Mouse (Mus musculus): ENCODE measurements around the gene 4930524J08Rik.

DNA sequence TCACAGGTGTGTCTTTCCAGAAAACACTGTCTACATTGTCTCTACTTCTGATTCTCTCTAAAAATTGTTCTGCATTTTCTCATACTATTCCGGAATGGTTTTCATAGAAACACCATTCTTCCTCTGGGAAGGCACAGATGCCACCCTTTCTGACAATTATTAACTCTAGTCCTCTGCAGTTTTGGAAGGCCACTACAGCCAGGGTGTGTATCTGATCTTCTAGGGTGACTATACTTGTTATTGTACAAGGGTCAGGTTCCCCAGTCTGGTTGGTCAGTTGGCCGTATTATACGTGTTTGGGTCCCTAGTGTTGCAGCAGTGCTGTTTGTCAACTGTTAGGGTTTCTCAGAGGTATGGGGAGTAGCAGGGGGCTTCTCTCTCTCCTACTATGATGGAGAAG lies 15.8 kb downstream of the 4930524J08Rik start:
- TF ChIP-seq BHLHE40 (IDR thresholded peaks at IDR 0.05; ENCODE audit: low read depth, low read length) = no peak
- TF ChIP-seq EP300 (IDR thresholded peaks at IDR 0.05; ENCODE audit: low read length) = no peak
- no peak for TF ChIP-seq USF1 (IDR thresholded peaks at IDR 0.05; ENCODE audit: low read depth, low read length)
- no peak for TF ChIP-seq ELF1 (IDR thresholded peaks at IDR 0.05; ENCODE audit: low read depth, low read length)
- no peak for TF ChIP-seq CTCF (conservative IDR thresholded peaks at IDR 0.05 in 1 of 2, IDR thresholded peaks at IDR 0.05 in 1 of 2; ENCODE audit: low read depth in 2 of 2, low read length in 2 of 2)
- TF ChIP-seq POLR2A (IDR thresholded peaks at IDR 0.05; ENCODE audit: low read depth, low read length) = no peak
- no peak for TF ChIP-seq HCFC1 (IDR thresholded peaks at IDR 0.05; ENCODE audit: low read depth, low read length)
- TF ChIP-seq ETS1 (conservative IDR thresholded peaks at IDR 0.05; ENCODE audit: low read depth, low read length) = no peak
- no peak for TF ChIP-seq MEF2A (IDR thresholded peaks at IDR 0.05; ENCODE audit: borderline replicate concordance, low read depth, low read length)
